Mouse (Mus musculus) forebrain, postnatal 0 days (tissue): ENCODE data around the gene Ankrd37. TPM values are rescaled to one million over a fixed set of nuclear protein-coding genes. Genes with fewer than 3 reads are reported as not detected.
A peak's percentile ranks its signal among the peaks of the same experiment; 100 is the strongest.

Experiments
- ATAC-seq: fragments of 200-750 bp; cut with Nextera tagmentation; 2 replicates; pipeline ENCODE4 v1.8.0; 2017; ENCODE audit warnings: mild to moderate bottlenecking, moderate library complexity
- DNase-seq: peaks from one replicate; pipeline ENCODE4 v3.0.0-alpha.2; 2015
- H3K27ac ChIP-seq: fragments of 300-500 bp; sonication (generic); 2 replicates; pipeline ENCODE4 v1.5.1; 2014; ENCODE audit warnings: low read depth, mild to moderate bottlenecking, antibody characterized with exemption, low read length, moderate library complexity, mixed read lengths
- H3K27me3 ChIP-seq: fragments of 300-500 bp; sonication (generic); 2 replicates; pipeline ENCODE4 v1.6.1; 2014; ENCODE audit warnings: mild to moderate bottlenecking, low read length, mixed read lengths; ENCODE audit not compliant: insufficient read depth
- H3K36me3 ChIP-seq: fragments of 300-500 bp; sonication (generic); 2 replicates; pipeline ENCODE4 v1.6.1; 2014; ENCODE audit warnings: mild to moderate bottlenecking, moderate library complexity; ENCODE audit not compliant: insufficient read depth
- H3K4me1 ChIP-seq: fragments of 300-500 bp; sonication (generic); 2 replicates; pipeline ENCODE4 v1.6.1; 2014; ENCODE audit warnings: antibody characterized with exemption; ENCODE audit not compliant: insufficient read depth
- H3K4me2 ChIP-seq: fragments of 300-500 bp; sonication (generic); 2 replicates; pipeline ENCODE4 v1.6.1; 2014; ENCODE audit warnings: low read depth, mild to moderate bottlenecking, moderate library complexity
- H3K4me3 ChIP-seq: fragments of 300-500 bp; sonication (generic); 2 replicates; pipeline ENCODE4 v1.5.1; 2014; ENCODE audit warnings: low read depth, low read length, mixed read lengths
- H3K9ac ChIP-seq: fragments of 300-500 bp; sonication (generic); 2 replicates; pipeline ENCODE4 v1.6.1; 2014; ENCODE audit warnings: mild to moderate bottlenecking
- H3K9me3 ChIP-seq: fragments of 300-500 bp; sonication (generic); 2 replicates; pipeline ENCODE4 v1.6.1; 2016; ENCODE audit warnings: low read length
- CTCF ChIP-seq: sonication (generic); IDR thresholded peaks from 2 replicates; pipeline ENCODE4 v1.5.1; 2016; ENCODE audit warnings: antibody characterized with exemption, control low read depth, low read depth
- WGBS: fragments of 180-500 bp; shearing (Covaris S2); extraction: QIAGEN DNeasy Blood & Tissue Kit; methylation state at CpG from one replicate; pipeline ENCODE4 v1.1.7; 2014; 5-methylcytosine and 5-hydroxymethylcytosine counted together
- polyA plus RNA-seq: library from polyadenylated mRNA; unstranded; fragments of >200 nt; fragmentation: Nextera tagmentation; extraction: Ambion mirVana; gene quantifications from 2 replicates; pipeline ENCODE4 v1.2.1, GENCODE M21; 2015
- total RNA-seq: library from RNA; depleted of rRNA; stranded (reverse); fragments of >200 nt; gene quantifications from 2 replicates; pipeline ENCODE4 v1.2.3, GENCODE M21; 2014

Ankrd37 gene
- total and polyA plus RNA-seq, 2 experiments from 2014 or later = 8.3 to 12.9 TPM

GRCm38 (mm10) chr8:45995576-45995975 lies 9.9 kb downstream of the Ankrd37 start:
- no peaks in the 10 kb centered on the region for H3K27me3 ChIP-seq
- no peak overlapping the region for H3K9ac ChIP-seq
- H3K9me3 ChIP-seq = no peaks in the 10 kb centered on the region
- H3K36me3 ChIP-seq = peaks cover 20% of the 10 kb centered on the region
- TF ChIP-seq CTCF = no peak
- no peak overlapping the region for H3K27ac ChIP-seq
- H3K4me1 ChIP-seq = no peaks in the 10 kb centered on the region
- H3K4me2 ChIP-seq = no peak overlapping the region
- DNase-seq = no peak
- no peak overlapping the region for H3K4me3 ChIP-seq
- WGBS = 92% methylated on average over 3 of the region's 3 CpGs
- no peak for ATAC-seq

- Histone ChIP-seq H3K9ac (no peak overlapping the region), H3K9me3 (no peaks in the 10 kb centered on the region), H3K4me1 (no peaks in the 10 kb centered on the region), H3K27ac (no peak overlapping the region), H3K27me3 (no peaks in the 10 kb centered on the region), H3K4me2 (no peak overlapping the region), H3K4me3 (no peak overlapping the region), H3K36me3 (peaks cover 20% of the 10 kb centered on the region)
- ATAC-seq (no peak), DNase-seq (no peak)
- TF ChIP-seq CTCF = peak; percentile 32
- WGBS = 89% methylated on average over 2 of the region's 2 CpGs
Measured at GRCm38 (mm10) chr8:45994111-45994510, 11.4 kb downstream of the Ankrd37 start.

- Histone ChIP-seq H3K4me3 (no peak overlapping the region), H3K9me3 (no peaks in the 10 kb centered on the region), H3K4me1 (no peaks in the 10 kb centered on the region), H3K27me3 (no peaks in the 10 kb centered on the region), H3K36me3 (peaks cover 17% of the 10 kb centered on the region), H3K9ac (no peak overlapping the region), H3K27ac (no peak overlapping the region), H3K4me2 (no peak overlapping the region)
- WGBS = 88% methylated on average over 4 of the region's 4 CpGs
- DNase-seq (no peak), ATAC-seq (no peak; the same call in 1 of the 2 replicates)
- no peak for TF ChIP-seq CTCF
Measured at GRCm38 (mm10) chr8:45990631-45991310, 14.7 kb downstream of the Ankrd37 start.

GRCm38 (mm10) chr8:45988189-45988588 lies 17.3 kb downstream of the Ankrd37 start:
- H3K36me3 ChIP-seq = peaks cover 14% of the 10 kb centered on the region; the same call in 1 of the 2 replicates
- no peak for ATAC-seq

GRCm38 (mm10) chr8:45986665-45987064 lies 18.8 kb downstream of the Ankrd37 start:
- Histone ChIP-seq H3K4me1 (no peaks in the 10 kb centered on the region), H3K4me3 (no peak overlapping the region), H3K27ac (no peak overlapping the region), H3K9me3 (no peaks in the 10 kb centered on the region), H3K36me3 (peaks cover 21% of the 10 kb centered on the region), H3K27me3 (no peaks in the 10 kb centered on the region), H3K4me2 (no peak overlapping the region), H3K9ac (no peak overlapping the region)
- ATAC-seq (no peak), DNase-seq (no peak)
- 83% methylated on average over 3 of the region's 3 CpGs for WGBS
- TF ChIP-seq CTCF = no peak

More at GRCm38 (mm10) chr8:45988189-45988588, 17.3 kb downstream of the Ankrd37 start:
- WGBS = 66% methylated on average over 2 of the region's 2 CpGs
- Histone ChIP-seq H3K27ac (no peak overlapping the region), H3K4me3 (no peak overlapping the region), H3K4me1 (no peaks in the 10 kb centered on the region), H3K27me3 (no peaks in the 10 kb centered on the region), H3K9ac (no peak overlapping the region), H3K4me2 (no peak overlapping the region), H3K9me3 (no peaks in the 10 kb centered on the region)
- TF ChIP-seq CTCF = no peak
- no peak for DNase-seq

- peaks cover 6% of the 10 kb centered on the region for H3K4me1 ChIP-seq
- DNase-seq (no peak), ATAC-seq (no peak)
- H3K27ac ChIP-seq = no peak overlapping the region
- H3K9me3 ChIP-seq = no peaks in the 10 kb centered on the region
- H3K27me3 ChIP-seq = no peaks in the 10 kb centered on the region
- peaks cover 3% of the 10 kb centered on the region; the same call in 1 of the 2 replicates for H3K36me3 ChIP-seq
- WGBS = 71% methylated on average over 11 of the region's 11 CpGs
- H3K9ac ChIP-seq = peak overlapping the region; percentile 64
- H3K4me2 ChIP-seq = peak overlapping the region; percentile 86
- TF ChIP-seq CTCF = no peak
- peak overlapping the region; percentile 65 for H3K4me3 ChIP-seq
Measured at GRCm38 (mm10) chr8:45975837-45976468, 29.6 kb downstream of the Ankrd37 start.
